Mouse (Mus musculus): Measurements from ENCODE around the gene Rnf130. TPM values are rescaled to one million over a fixed set of nuclear protein-coding genes. Genes with fewer than 3 reads are reported as not detected.
A peak's percentile ranks its signal among the peaks of the same experiment; 100 is the strongest.

Gene Rnf130
- polyA plus RNA-seq, 1 experiment from 2014 or later, result 55.9 TPM

DNA sequence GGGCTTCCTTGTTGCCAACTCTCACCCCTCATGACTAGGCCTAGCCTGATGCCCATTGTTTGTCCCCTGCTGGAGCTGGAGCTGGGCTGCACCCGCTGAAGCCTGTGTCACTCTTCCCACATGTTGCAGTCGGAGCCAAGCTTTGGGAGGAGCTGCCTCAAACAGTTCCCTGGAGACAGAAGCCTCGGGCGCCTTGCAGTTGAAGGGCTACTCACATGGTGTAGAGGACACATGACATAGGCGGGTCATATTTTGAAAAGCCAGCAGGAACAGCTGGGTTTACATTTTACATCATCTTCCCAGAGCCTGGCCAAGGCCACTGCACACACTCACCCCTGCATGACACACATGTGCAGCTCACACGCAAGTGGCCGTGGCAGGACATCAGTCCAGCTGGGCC is 124.1 kb downstream of the Rnf130 start:
- no peak overlapping the region for H3K27ac ChIP-seq (ENCODE audit: low read depth, low read length)
- WGBS, result 93% methylated on average over 7 of the region's 7 CpGs
- H3K4me1 ChIP-seq (ENCODE audit: control insufficient read depth, insufficient read depth, low read length), result no peaks in the 10 kb centered on the region
- ATAC-seq (no peak), DNase-seq (ENCODE audit: low spot score) (no peak)
- no peak overlapping the region for H3K4me2 ChIP-seq (ENCODE audit: low read length)
- no peak overlapping the region for H3K4me3 ChIP-seq (ENCODE audit: low read depth, low read length)
- H3K36me3 ChIP-seq (ENCODE audit: control insufficient read depth, insufficient read depth, low read length), result peaks cover 90% of the 10 kb centered on the region
- H3K9me3 ChIP-seq (replicated peaks; ENCODE audit: control insufficient read depth, low read length), result no peaks in the 10 kb centered on the region
- H3K9ac ChIP-seq (ENCODE audit: low read length), result no peak overlapping the region
- no peaks in the 10 kb centered on the region for H3K27me3 ChIP-seq (replicated peaks; ENCODE audit: control insufficient read depth, insufficient read depth, low read length)

DNA sequence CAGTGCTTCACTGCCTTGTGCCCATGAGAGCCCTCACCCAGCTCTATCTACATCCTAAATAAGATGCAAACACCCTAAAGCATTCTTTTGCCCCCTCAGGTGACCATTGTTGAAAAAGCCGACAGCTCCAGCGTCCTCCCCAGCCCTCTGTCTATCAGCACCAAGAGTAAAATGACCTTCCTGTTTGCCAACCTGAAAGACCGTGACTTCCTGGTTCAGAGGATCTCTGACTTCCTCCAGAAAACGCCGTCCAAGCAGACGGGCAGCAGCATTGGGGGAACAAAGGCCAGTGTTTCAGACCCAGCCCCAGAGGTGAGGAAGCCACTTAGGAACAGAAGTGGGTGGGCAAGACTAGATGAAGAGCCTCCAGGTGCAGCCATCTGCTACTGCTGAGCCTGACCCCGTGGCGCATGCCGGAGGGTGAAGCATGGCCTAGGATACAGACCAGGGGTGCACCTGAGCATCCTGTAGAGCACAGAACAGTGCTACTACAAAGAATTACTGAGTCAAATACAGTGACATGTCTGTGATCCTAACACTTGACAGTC is 124.5 kb downstream of the Rnf130 start:
- no peak overlapping the region for H3K4me2 ChIP-seq (ENCODE audit: low read length)
- peaks cover 95% of the 10 kb centered on the region for H3K36me3 ChIP-seq (ENCODE audit: control insufficient read depth, insufficient read depth, low read length)
- DNase-seq (ENCODE audit: low spot score) (no peak), ATAC-seq (no peak)
- H3K9ac ChIP-seq (ENCODE audit: low read length), result no peak overlapping the region
- H3K4me3 ChIP-seq (ENCODE audit: low read depth, low read length), result no peak overlapping the region
- no peaks in the 10 kb centered on the region for H3K4me1 ChIP-seq (ENCODE audit: control insufficient read depth, insufficient read depth, low read length)
- H3K27ac ChIP-seq (ENCODE audit: low read depth, low read length), result no peak overlapping the region
- no peaks in the 10 kb centered on the region for H3K27me3 ChIP-seq (replicated peaks; ENCODE audit: control insufficient read depth, insufficient read depth, low read length)
- 95% methylated on average over 9 of the region's 9 CpGs for WGBS
- no peaks in the 10 kb centered on the region for H3K9me3 ChIP-seq (replicated peaks; ENCODE audit: control insufficient read depth, low read length)

DNA sequence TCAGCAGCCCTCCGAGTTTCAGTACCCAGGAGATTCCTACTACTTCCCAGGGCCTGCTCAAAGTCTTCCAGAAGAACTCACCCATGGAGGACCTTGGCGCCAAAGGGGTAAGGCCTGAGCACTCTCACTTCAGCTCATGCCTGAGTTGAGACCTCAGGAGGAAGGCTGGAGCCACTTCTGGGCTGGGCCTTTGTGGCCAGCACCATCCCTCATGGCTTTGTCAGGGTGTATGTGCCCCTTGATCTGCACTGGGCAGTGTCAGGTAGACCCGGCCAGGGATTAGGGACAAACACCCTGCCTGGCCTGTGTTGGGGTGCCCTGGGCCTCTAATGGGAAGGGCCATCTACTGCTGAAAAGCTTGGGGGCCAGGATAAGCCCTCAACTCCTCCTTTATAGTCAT is 126.2 kb downstream of the Rnf130 start:
- no peaks in the 10 kb centered on the region for H3K27me3 ChIP-seq (replicated peaks; ENCODE audit: control insufficient read depth, insufficient read depth, low read length)
- no peak overlapping the region for H3K4me2 ChIP-seq (ENCODE audit: low read length)
- H3K9me3 ChIP-seq (replicated peaks; ENCODE audit: control insufficient read depth, low read length), result no peaks in the 10 kb centered on the region
- no peak overlapping the region for H3K9ac ChIP-seq (ENCODE audit: low read length)
- H3K36me3 ChIP-seq (ENCODE audit: control insufficient read depth, insufficient read depth, low read length), result peaks cover 96% of the 10 kb centered on the region
- H3K4me3 ChIP-seq (ENCODE audit: low read depth, low read length), result no peak overlapping the region
- no peak for ATAC-seq
- 87% methylated on average over 3 of the region's 3 CpGs for WGBS
- no peaks in the 10 kb centered on the region for H3K4me1 ChIP-seq (ENCODE audit: control insufficient read depth, insufficient read depth, low read length)
- H3K27ac ChIP-seq (ENCODE audit: low read depth, low read length), result no peak overlapping the region
- DNase-seq (ENCODE audit: low spot score), result no peak

DNA sequence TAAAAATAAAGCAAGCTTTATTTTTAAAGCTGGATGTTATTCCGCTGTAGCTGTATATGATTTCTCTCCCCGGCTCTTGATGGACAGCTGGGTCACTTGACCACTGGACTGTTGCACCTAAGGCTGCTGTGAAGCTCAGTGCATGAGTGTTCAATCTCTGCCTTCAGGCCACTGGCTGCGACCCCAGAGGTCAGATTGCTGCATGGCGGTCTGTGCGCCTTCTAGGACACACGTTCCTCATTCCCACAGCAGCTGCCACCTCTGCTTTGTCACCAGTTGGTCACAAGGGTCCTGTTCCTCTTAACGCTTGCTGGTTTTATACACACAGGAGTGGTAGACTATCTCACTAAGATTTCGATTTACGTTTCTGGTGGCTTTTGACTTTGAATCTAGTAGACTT is 129.0 kb downstream of the Rnf130 start:
- Histone ChIP-seq H3K4me3 (ENCODE audit: low read depth, low read length) (no peak overlapping the region), H3K36me3 (ENCODE audit: control insufficient read depth, insufficient read depth, low read length) (peaks cover 99% of the 10 kb centered on the region), H3K9ac (ENCODE audit: low read length) (no peak overlapping the region), H3K27ac (ENCODE audit: low read depth, low read length) (no peak overlapping the region), H3K9me3 (replicated peaks; ENCODE audit: control insufficient read depth, low read length) (no peaks in the 10 kb centered on the region), H3K4me1 (ENCODE audit: control insufficient read depth, insufficient read depth, low read length) (no peaks in the 10 kb centered on the region), H3K27me3 (replicated peaks; ENCODE audit: control insufficient read depth, insufficient read depth, low read length) (no peaks in the 10 kb centered on the region), H3K4me2 (ENCODE audit: low read length) (no peak overlapping the region)
- DNase-seq (ENCODE audit: low spot score), result no peak
- 85% methylated on average over 9 of the region's 9 CpGs for WGBS
- ATAC-seq, result no peak

MicroRNA genes within 50 kb of the gene (microRNA counts, 519-probe panel; counts per million panel counts)
- microRNA mmu-miR-340-3p (3,724 counts per million, percentile 41 among the panel's probes with 10 or more counts), microRNA mmu-miR-340-5p (5,894 counts per million, percentile 88 among the panel's probes with 10 or more counts)

Small RNA genes lying within 50 kb of the gene (microRNA-seq; reads per million reads assigned to microRNA genes)
- gene Mir340, result 700 reads per million, percentile 78 among the genes with 10 or more reads in this experiment

Other genes with a start within 250 kb of the Rnf130 start
- 6.0 and 8.3 TPM in 2 replicates for gene Gfpt2, start 231.2 kb upstream of the Rnf130 start, polyA plus RNA-seq (2014; fragmentation: Nextera tagmentation; extraction: Ambion mirVana)
- gene Mapk9, start 178.6 kb upstream of the Rnf130 start, polyA plus RNA-seq (2014; fragmentation: Nextera tagmentation; extraction: Ambion mirVana), result 43.6 and 49.1 TPM in 2 replicates
- 10.9 and 15.6 TPM in 2 replicates for gene Rasgef1c, start 123.5 kb upstream of the Rnf130 start, polyA plus RNA-seq (2014; fragmentation: Nextera tagmentation; extraction: Ambion mirVana)
- 23.3 and 28.3 TPM in 2 replicates for gene Tbc1d9b, start 106.0 kb downstream of the Rnf130 start, polyA plus RNA-seq (2014; fragmentation: Nextera tagmentation; extraction: Ambion mirVana)
- 34.5 and 41.5 TPM in 2 replicates for gene Mrnip, start 149.1 kb downstream of the Rnf130 start, polyA plus RNA-seq (2014; fragmentation: Nextera tagmentation; extraction: Ambion mirVana)
- 263 and 276 TPM in 2 replicates for gene Sqstm1, start 185.5 kb downstream of the Rnf130 start, polyA plus RNA-seq (2014; fragmentation: Nextera tagmentation; extraction: Ambion mirVana)
- gene Mgat4b, start 185.5 kb downstream of the Rnf130 start, polyA plus RNA-seq (2014; fragmentation: Nextera tagmentation; extraction: Ambion mirVana), result 15.2 and 18.9 TPM in 2 replicates
- gene Ltc4s, start 213.3 kb downstream of the Rnf130 start, polyA plus RNA-seq (2014; fragmentation: Nextera tagmentation; extraction: Ambion mirVana), result 3.4 and 4.1 TPM in 2 replicates